Mouse (Mus musculus): ENCODE data around the gene Olfm3.

DNA sequence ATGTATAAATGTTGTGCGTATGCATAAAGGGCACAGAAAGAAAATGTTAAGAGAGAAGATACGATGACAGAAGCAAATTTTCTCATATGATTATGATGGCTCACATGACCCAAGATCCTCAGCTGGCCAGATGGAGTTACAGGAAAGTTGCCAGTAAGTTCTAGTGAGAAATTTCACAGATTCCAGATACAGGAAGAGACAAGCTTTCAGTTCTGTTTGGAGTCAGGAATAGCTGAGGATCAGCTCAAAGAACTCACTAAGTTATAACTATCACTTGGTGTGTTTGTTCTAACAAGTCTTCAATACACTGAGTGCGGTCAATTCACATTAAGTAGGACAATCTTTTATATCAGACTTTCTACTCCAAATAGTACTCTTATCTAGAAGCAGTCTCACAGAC, 16.2 kb downstream of the Olfm3 start:
- TF ChIP-seq POLR2A (IDR thresholded peaks at IDR 0.05; ENCODE audit: control insufficient read depth in 1 of 2, insufficient read depth in 1 of 2, low read depth in 1 of 2, low read length in 2 of 2, poor library complexity in 1 of 2) (no peak), EP300 (IDR thresholded peaks at IDR 0.05; ENCODE audit: low read depth in 1 of 2, low read length in 2 of 2) (no peak), CTCF (IDR thresholded peaks at IDR 0.05 in 2 of 3, conservative IDR thresholded peaks at IDR 0.05 in 1 of 3; ENCODE audit: control insufficient read depth in 1 of 3, insufficient read depth in 1 of 3, low read depth in 2 of 3, low read length in 3 of 3, poor library complexity in 1 of 3, severe bottlenecking in 1 of 3) (no peak), USF1 (IDR thresholded peaks at IDR 0.05; ENCODE audit: low read depth, low read length) (no peak), NRF1 (IDR thresholded peaks at IDR 0.05; ENCODE audit: insufficient read depth, low read depth, low read length, poor library complexity, severe bottlenecking) (no peak), CHD2 (IDR thresholded peaks at IDR 0.05; ENCODE audit: low read length) (no peak), ZKSCAN1 (IDR thresholded peaks at IDR 0.05; ENCODE audit: low read depth, low read length) (no peak), ETS1 (IDR thresholded peaks at IDR 0.05; ENCODE audit: low read depth, low read length) (no peak), ZMIZ1 (IDR thresholded peaks at IDR 0.05; ENCODE audit: low read depth, low read length) (no peak), MYB (IDR thresholded peaks at IDR 0.05; ENCODE audit: low read depth, low read length) (no peak), ZC3H11A (IDR thresholded peaks at IDR 0.05; ENCODE audit: low read depth, low read length) (no peak), MEF2A (IDR thresholded peaks at IDR 0.05; ENCODE audit: extremely low read depth, insufficient replicate concordance, low read depth, low read length, poor library complexity, severe bottlenecking) (no peak), E2F4 (IDR thresholded peaks at IDR 0.05; ENCODE audit: borderline replicate concordance, low read depth, low read length) (no peak)

All from MEL (cell line).